Mouse (Mus musculus): ENCODE measurements around the gene Vps11. TPM values are rescaled to one million over a fixed set of nuclear protein-coding genes. Genes with fewer than 3 reads are reported as not detected.
A peak's percentile ranks its signal among the peaks of the same experiment; 100 is the strongest.
"Not testable (repeated sequence)": the region's sequence is repeated elsewhere in the genome, so short reads cannot be mapped to it uniquely, and the experiment has no call there.

Gene Vps11
- total RNA-seq, 2 experiments from 2014 or later: 15.4 to 16.2 TPM

- peak; percentile 78 to 85 for DNase-seq
- intact Hi-C loops (cut with DNase I): loop anchor here (2.0 kb wide), 1 partner anchor 15 kb away; the partner anchor contains the start of gene Hinfp
These were observed 41.3 kb downstream of the Vps11 start, which contains the start of gene C2cd2l for GRCm38 (mm10) chr9:44319887-44320798. C2cd2l (minus strand) TSS chr9:44320285.

GRCm38 (mm10) chr9:44319105-44319886, 42.2 kb downstream of the Vps11 start:
- no peak for DNase-seq
- intact Hi-C loops (cut with DNase I): no loop called here

- no peak for DNase-seq
- intact Hi-C loops (cut with DNase I): no loop called here
These were observed 42.7 kb downstream of the Vps11 start for GRCm38 (mm10) chr9:44318826-44319095.

GRCm38 (mm10) chr9:44318076-44318825, 43.2 kb downstream of the Vps11 start:
- intact Hi-C loops (cut with DNase I): no loop called here
- DNase-seq: no peak

- DNase-seq: no peak
- intact Hi-C loops (cut with DNase I): no loop called here
These were observed 44.0 kb downstream of the Vps11 start for GRCm38 (mm10) chr9:44317452-44317851.

- intact Hi-C loops (cut with DNase I): no loop called here
- no peak for DNase-seq
These were observed 46.6 kb downstream of the Vps11 start for GRCm38 (mm10) chr9:44314910-44315309.

GRCm38 (mm10) chr9:44314257-44314547, 47.3 kb downstream of the Vps11 start:
- DNase-seq: no peak
- intact Hi-C loops (cut with DNase I): no loop called here

- intact Hi-C loops (cut with DNase I): no loop called here
- no peak for DNase-seq
These were observed 47.8 kb downstream of the Vps11 start for GRCm38 (mm10) chr9:44313476-44314256.

GRCm38 (mm10) chr9:44311136-44312134, 50.0 kb downstream of the Vps11 start:
- no peak for DNase-seq
- intact Hi-C loops (cut with DNase I): no loop called here

- no peak for DNase-seq
- intact Hi-C loops (cut with DNase I): no loop called here
These were observed 50.7 kb downstream of the Vps11 start for GRCm38 (mm10) chr9:44310750-44311135.

- no peak for DNase-seq
- intact Hi-C loops (cut with DNase I): loop anchor here (5.0 kb wide), 1 partner anchor 33 kb away; the partner anchor contains the start of gene Hmbs
These were observed 51.7 kb downstream of the Vps11 start for GRCm38 (mm10) chr9:44309756-44310155.

GRCm38 (mm10) chr9:44307248-44307647, 54.2 kb downstream of the Vps11 start:
- intact Hi-C loops (cut with DNase I): loop anchor here (5.0 kb wide), 1 partner anchor 35 kb away; the partner anchor contains the start of gene Hmbs
- DNase-seq: no peak

- intact Hi-C loops (cut with DNase I): loop anchor here (5.0 kb wide), 1 partner anchor 36 kb away; the partner anchor contains the start of gene Hmbs
These were observed 54.9 kb downstream of the Vps11 start for GRCm38 (mm10) chr9:44306532-44306931.

GRCm38 (mm10) chr9:44305466-44306079, 55.9 kb downstream of the Vps11 start, which contains the start of gene Hinfp:
Hinfp (minus strand) TSS chr9:44305671.
- intact Hi-C loops (cut with DNase I): loop anchor here (2.0 to 5.0 kb wide), 2 partner anchors 15 to 37 kb away; partner anchors contain the start of genes C2cd2l and Hmbs
- peak; percentile 96 to 99 for DNase-seq

More at GRCm38 (mm10) chr9:44306532-44306931, 54.9 kb downstream of the Vps11 start:
- DNase-seq: no peak

GRCm38 (mm10) chr9:44300001-44300400, 61.5 kb downstream of the Vps11 start:
- intact Hi-C loops (cut with DNase I); DNase-seq: not testable (repeated sequence)
